8 mouse cellular contexts compared by ENCODE assay signal in the genomic region with DNA sequence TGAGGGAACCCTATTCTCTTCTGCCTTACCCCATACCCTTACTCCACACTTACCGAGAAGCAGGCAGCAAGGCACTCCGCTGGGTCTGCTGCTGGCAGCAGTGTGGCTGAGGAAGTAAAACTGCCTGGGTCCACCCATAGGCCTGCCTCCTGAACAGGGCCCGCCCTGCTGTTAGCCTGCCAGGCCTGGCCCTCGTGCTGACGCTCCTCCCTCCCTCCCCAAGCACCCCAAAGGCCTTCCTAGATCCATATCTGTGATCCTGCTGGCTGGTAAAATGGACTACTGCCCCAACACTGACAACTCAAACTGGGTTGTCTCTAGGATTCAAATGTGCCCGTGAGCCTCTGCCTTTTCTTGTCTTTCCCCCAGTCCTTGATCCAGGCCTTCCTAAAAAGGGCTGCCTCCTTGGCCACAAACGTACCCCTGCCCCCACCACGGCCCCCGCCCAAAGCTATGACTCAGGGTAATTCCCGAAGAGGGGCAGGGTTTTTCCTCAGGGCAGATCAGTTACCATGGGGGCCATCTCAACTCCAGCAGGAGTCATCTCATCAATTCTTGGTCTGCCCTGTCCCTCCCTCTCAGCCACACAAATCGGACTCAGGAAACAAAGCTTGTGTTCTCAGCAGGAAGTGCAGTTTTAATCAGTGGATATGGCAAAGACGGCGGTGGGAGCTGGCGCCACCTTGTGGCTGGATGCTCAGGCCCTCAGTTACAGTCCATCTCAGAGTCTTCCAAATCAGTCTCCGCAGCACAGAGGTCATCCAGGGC. TPM values are rescaled to one million over a fixed set of nuclear protein-coding genes. Genes with fewer than 3 reads are reported as not detected.
DNase-seq lines count a peak whose midpoint lies in the region; ATAC-seq and TF ChIP-seq lines count a peak whose summit lies in the region.

A gene (minus strand): TSS at position 599 of the 768 bp plus-strand sequence.

- TF ChIP-seq EP300 in MEL (IDR thresholded peaks at IDR 0.05; ENCODE audit: low read depth in 1 of 2, low read length in 2 of 2), result no peak

- peak within 1 kb of the TSS; percentile 76 for H3K27ac ChIP-seq in MEL (ENCODE audit: control insufficient read depth, low read depth, low read length)
- H3K27ac ChIP-seq in forebrain, postnatal 0 days (ENCODE audit: low read depth, low read length), result peak within 1 kb of the TSS; percentile 84
- peak within 1 kb of the TSS; percentile 89 for H3K27ac ChIP-seq in lung, embryonic 15.5 days

- TF ChIP-seq RAD21 in MEL (IDR thresholded peaks at IDR 0.05; ENCODE audit: low read depth, low read length), result peak; percentile 57

- peak; percentile 93 for DNase-seq in MEL (ENCODE audit: low read depth, low spot score)
- DNase-seq in cerebellum, adult 18-20 months, result peak; percentile 85 to 92
- peak; percentile 88 for DNase-seq in forebrain, postnatal 0 days
- peak; percentile 93 for DNase-seq in heart, postnatal 4 days
- peak; percentile 88 to 94 for DNase-seq in layer of hippocampus, adult 8-10 months (ENCODE audit: low spot score in 2 of 2)
- peak; percentile 90 for DNase-seq in ovary, adult 18-20 months (ENCODE audit: low spot score)
- DNase-seq in thymus, postnatal 10 days (ENCODE audit: low spot score in 2 of 2), result peak; percentile 72 to 86

- peak; percentile 85 for ATAC-seq in forebrain, postnatal 0 days
- ATAC-seq in lung, embryonic 15.5 days (ENCODE audit: borderline replicate concordance, extremely low read depth, low FRiP score, low TSS enrichment), result peak; percentile 89

- H3K9me3 ChIP-seq in MEL (replicated peaks; ENCODE audit: insufficient read depth, low read length), result no peaks in the 10 kb centered on the region
- H3K9me3 ChIP-seq in forebrain, postnatal 0 days (ENCODE audit: low read length), result no peaks in the 10 kb centered on the region
- no peaks in the 10 kb centered on the region for H3K9me3 ChIP-seq in lung, embryonic 15.5 days

- H3K27me3 ChIP-seq in MEL (ENCODE audit: control insufficient read depth in 1 of 2, insufficient read depth in 2 of 2, low read length in 2 of 2), result no peaks in the 10 kb centered on the region
- H3K27me3 ChIP-seq in forebrain, postnatal 0 days (ENCODE audit: insufficient read depth, low read length), result no peaks in the 10 kb centered on the region
- H3K27me3 ChIP-seq in lung, embryonic 15.5 days, result no peaks in the 10 kb centered on the region

- H3K36me3 ChIP-seq in MEL (ENCODE audit: control insufficient read depth in 1 of 2, insufficient read depth in 2 of 2, low read length in 2 of 2), result peaks cover 0 to 26% of the 10 kb centered on the region in 2 experiments; a peak in 2 of 4 replicates
- H3K36me3 ChIP-seq in forebrain, postnatal 0 days (ENCODE audit: insufficient read depth), result peaks cover 67% of the 10 kb centered on the region
- H3K36me3 ChIP-seq in lung, embryonic 15.5 days, result peaks cover 46% of the 10 kb centered on the region

- 25% methylated on average over 15 of the region's 15 CpGs for WGBS in forebrain, postnatal 0 days
- WGBS in lung, embryonic 15.5 days, result 15% methylated on average over 15 of the region's 15 CpGs

- H3K4me1 ChIP-seq in MEL (ENCODE audit: control insufficient read depth in 1 of 2, insufficient read depth in 2 of 2, low read length in 2 of 2), result peaks cover 3 to 32% of the 10 kb centered on the region in 2 experiments
- no peaks in the 10 kb centered on the region for H3K4me1 ChIP-seq in forebrain, postnatal 0 days (ENCODE audit: insufficient read depth)
- H3K4me1 ChIP-seq in lung, embryonic 15.5 days, result peaks cover 19% of the 10 kb centered on the region

- H3K4me3 ChIP-seq in MEL (ENCODE audit: control insufficient read depth in 1 of 2, insufficient read depth in 1 of 2, low read depth in 2 of 2, low read length in 2 of 2), result peak within 1 kb of the TSS; percentile 61 to 65
- H3K4me3 ChIP-seq in forebrain, postnatal 0 days (ENCODE audit: low read depth, low read length), result peak within 1 kb of the TSS; percentile 39
- H3K4me3 ChIP-seq in lung, embryonic 15.5 days, result peak within 1 kb of the TSS; percentile 39

- TF ChIP-seq POLR2A in MEL (IDR thresholded peaks at IDR 0.05; ENCODE audit: control insufficient read depth in 1 of 2, insufficient read depth in 1 of 2, low read depth in 1 of 2, low read length in 2 of 2, poor library complexity in 1 of 2), result peak; percentile 56 to 85

- H3K9ac ChIP-seq in MEL (ENCODE audit: control insufficient read depth, low read depth, low read length, poor library complexity, severe bottlenecking), result peak within 1 kb of the TSS; percentile 68
- peak within 1 kb of the TSS; percentile 63 for H3K9ac ChIP-seq in forebrain, postnatal 0 days
- peak within 1 kb of the TSS; percentile 50 for H3K9ac ChIP-seq in lung, embryonic 15.5 days

- peaks cover 4% of the 10 kb centered on the region for H3K79me2 ChIP-seq in MEL (ENCODE audit: control insufficient read depth, insufficient read depth, low read length, poor library complexity)

- peak; percentile 95 to 97 (median 96) for TF ChIP-seq CTCF in MEL (IDR thresholded peaks at IDR 0.05 in 2 of 3, conservative IDR thresholded peaks at IDR 0.05 in 1 of 3; ENCODE audit: control insufficient read depth in 1 of 3, insufficient read depth in 1 of 3, low read depth in 2 of 3, low read length in 3 of 3, poor library complexity in 1 of 3, severe bottlenecking in 1 of 3)
- TF ChIP-seq CTCF in forebrain, postnatal 0 days (IDR thresholded peaks at IDR 0.05; ENCODE audit: low read depth), result peak; percentile 97

- H3K4me2 ChIP-seq in forebrain, postnatal 0 days (ENCODE audit: low read depth), result peak within 1 kb of the TSS; percentile 60
- H3K4me2 ChIP-seq in lung, embryonic 15.5 days, result peak within 1 kb of the TSS; percentile 60

TF ChIP-seq in MEL, 35 proteins besides CTCF, POLR2A, EP300 and RAD21 (continues in another document):
- TF ChIP-seq MAZ (IDR thresholded peaks at IDR 0.05; ENCODE audit: low read depth, low read length), result no peak
- no peak for TF ChIP-seq RCOR1 (IDR thresholded peaks at IDR 0.05; ENCODE audit: low read depth, low read length)
- no peak; the same call in 1 of the 2 replicates for TF ChIP-seq KAT2A (conservative IDR thresholded peaks at IDR 0.05; ENCODE audit: low read depth, low read length)
- TF ChIP-seq TBP (IDR thresholded peaks at IDR 0.05; ENCODE audit: low read depth, low read length), result peak; percentile 68
- no peak for TF ChIP-seq ZNF384 (IDR thresholded peaks at IDR 0.05; ENCODE audit: low read depth, low read length)
- TF ChIP-seq ZMIZ1 (IDR thresholded peaks at IDR 0.05; ENCODE audit: low read depth, low read length), result no peak; the same call in 1 of the 2 replicates
- no peak; the same call in 1 of the 2 replicates for TF ChIP-seq TCF12 (IDR thresholded peaks at IDR 0.05; ENCODE audit: low read depth, low read length)
- no peak for TF ChIP-seq MEF2A (IDR thresholded peaks at IDR 0.05; ENCODE audit: extremely low read depth, insufficient replicate concordance, low read depth, low read length, poor library complexity, severe bottlenecking)
- no peak for TF ChIP-seq BHLHE40 (IDR thresholded peaks at IDR 0.05; ENCODE audit: borderline replicate concordance, low read depth, low read length)
- peak; percentile 83 for TF ChIP-seq POLR2AphosphoS2 (IDR thresholded peaks at IDR 0.05; ENCODE audit: low read length)
- no peak for TF ChIP-seq JUND (IDR thresholded peaks at IDR 0.05; ENCODE audit: low read depth, low read length)
- peak; percentile 29; the same call in 1 of the 2 replicates for TF ChIP-seq POLR2AphosphoS5 (IDR thresholded peaks at IDR 0.05; ENCODE audit: borderline replicate concordance, low read depth, low read length)
- 0 out of 2 replicates have a peak, but pooled peaks have one; percentile 32 for TF ChIP-seq GATA1 (IDR thresholded peaks at IDR 0.05; ENCODE audit: low read depth, low read length)
- TF ChIP-seq MYC (IDR thresholded peaks at IDR 0.05; ENCODE audit: low read depth, low read length), result 0 out of 2 replicates have a peak, but pooled peaks have one; percentile 16
- TF ChIP-seq E2F4 (IDR thresholded peaks at IDR 0.05; ENCODE audit: borderline replicate concordance, low read depth, low read length), result no peak
- no peak for TF ChIP-seq USF2 (IDR thresholded peaks at IDR 0.05; ENCODE audit: borderline replicate concordance in 1 of 2, insufficient read depth in 1 of 2, low read depth in 1 of 2, low read length in 2 of 2)
- 0 out of 2 replicates have a peak, but pooled peaks have one; percentile 54 for TF ChIP-seq UBTF (IDR thresholded peaks at IDR 0.05; ENCODE audit: borderline replicate concordance, insufficient read depth, low read depth, low read length)
- TF ChIP-seq GABPA (IDR thresholded peaks at IDR 0.05; ENCODE audit: low read depth, low read length), result no peak
- TF ChIP-seq NELFE (IDR thresholded peaks at IDR 0.05; ENCODE audit: low read depth, low read length), result peak; percentile 48; the same call in 1 of the 2 replicates
- peak; percentile 80 for TF ChIP-seq ELF1 (IDR thresholded peaks at IDR 0.05; ENCODE audit: low read depth, low read length)
- TF ChIP-seq ZKSCAN1 (IDR thresholded peaks at IDR 0.05; ENCODE audit: low read depth, low read length), result no peak
- peak; percentile 84 for TF ChIP-seq HCFC1 (IDR thresholded peaks at IDR 0.05; ENCODE audit: low read depth, low read length)
- TF ChIP-seq MAX (IDR thresholded peaks at IDR 0.05; ENCODE audit: low read length), result no peak
- TF ChIP-seq ETS1 (IDR thresholded peaks at IDR 0.05; ENCODE audit: low read depth, low read length), result no peak
- TF ChIP-seq MXI1 (IDR thresholded peaks at IDR 0.05; ENCODE audit: low read depth, low read length), result peak; percentile 77
- TF ChIP-seq MYB (IDR thresholded peaks at IDR 0.05; ENCODE audit: low read depth, low read length), result no peak
- TF ChIP-seq CHD1 (IDR thresholded peaks at IDR 0.05; ENCODE audit: low read depth, low read length), result no peak
- no peak for TF ChIP-seq CHD2 (IDR thresholded peaks at IDR 0.05; ENCODE audit: low read length)
- no peak for TF ChIP-seq USF1 (IDR thresholded peaks at IDR 0.05; ENCODE audit: low read depth, low read length)
- no peak for TF ChIP-seq TAL1 (IDR thresholded peaks at IDR 0.05; ENCODE audit: low read length)
- peak; percentile 81 for TF ChIP-seq SMC3 (IDR thresholded peaks at IDR 0.05; ENCODE audit: low read depth, low read length)

RNA-seq across cellular contexts. Expression of the gene that starts here (rescaled TPM):
- 8.9 and 10.0 TPM in 2 replicates for total RNA-seq in MEL (2012; rRNA removed)
- polyA plus RNA-seq in MEL (2012; ENCODE audit: insufficient read depth in 1 of 2, insufficient read length in 2 of 2, low read depth in 1 of 2, low replicate concordance in 2 of 2, missing spikeins in 1 of 2), result 10 to 100 TPM in 1 of 2 experiments, not detected in 1; 17.0 TPM
- 22.5 and 25.3 TPM in 2 replicates for total RNA-seq in forebrain, postnatal 0 days (2014; rRNA removed)
- polyA plus RNA-seq in forebrain, postnatal 0 days (2015; fragmentation: Nextera tagmentation; extraction: Ambion mirVana), result 16.5 and 20.3 TPM in 2 replicates
- 1 to 10 TPM; 9.1 to 9.3 TPM for total RNA-seq in heart, postnatal 4 days (2021)
- 10 to 100 TPM; 13.7 to 18.3 (median 16.4) TPM for total RNA-seq in layer of hippocampus, adult 8-10 months (2022)
- 12.7 and 14.0 TPM in 2 replicates for polyA plus RNA-seq in lung, embryonic 15.5 days (2015; fragmentation: Nextera tagmentation; extraction: Ambion mirVana)

Comparison
In these comparisons a context has a peak if more than half of its experiments do, and no peak if none do; other contexts are left out.
1. Peak in every context shown above with its lines: DNase-seq, ATAC-seq, H3K4me3 ChIP-seq and H3K27ac ChIP-seq.